Mouse (Mus musculus): ENCODE results near the gene Cldn16. TPM values are rescaled to one million over a fixed set of nuclear protein-coding genes. Genes with fewer than 3 reads are reported as not detected.

Cldn16 gene
- total RNA-seq, 2 experiments from 2014 or later: not detected

- Histone ChIP-seq H3K27ac (no peak overlapping the region), H3K4me3 (no peak overlapping the region)
- no peak for DNase-seq (ENCODE audit: low spot score in 2 of 2)
- no peak for TF ChIP-seq CTCF (conservative IDR thresholded peaks at IDR 0.05)
These were observed 37.8 kb downstream of the Cldn16 start for GRCm38 (mm10) chr16:26500738-26501137.

- no peak for TF ChIP-seq CTCF (conservative IDR thresholded peaks at IDR 0.05)
- no peak overlapping the region for H3K4me3 ChIP-seq
- H3K27ac ChIP-seq: no peak overlapping the region
- DNase-seq (ENCODE audit: low spot score in 2 of 2): no peak
These were observed 42.0 kb downstream of the Cldn16 start for GRCm38 (mm10) chr16:26504961-26505360.

- peak; percentile 11 to 53 for DNase-seq (ENCODE audit: low spot score in 2 of 2)
- no peak overlapping the region for H3K4me3 ChIP-seq
- TF ChIP-seq CTCF (conservative IDR thresholded peaks at IDR 0.05): peak; percentile 83
- H3K27ac ChIP-seq: no peak overlapping the region
These were observed 56.7 kb downstream of the Cldn16 start for GRCm38 (mm10) chr16:26519596-26519995.

GRCm38 (mm10) chr16:26525832-26526231, 62.9 kb downstream of the Cldn16 start:
- DNase-seq (ENCODE audit: low spot score in 2 of 2): no peak
- no peak overlapping the region for H3K4me3 ChIP-seq
- no peak for TF ChIP-seq CTCF (conservative IDR thresholded peaks at IDR 0.05)
- H3K27ac ChIP-seq: no peak overlapping the region

- H3K4me3 ChIP-seq: no peak within 1 kb of the TSS
- no peak within 1 kb of the TSS for H3K27ac ChIP-seq
- TF ChIP-seq CTCF (conservative IDR thresholded peaks at IDR 0.05): no peak
- no peak for DNase-seq (ENCODE audit: low spot score in 2 of 2)
These were observed 63.7 kb downstream of the Cldn16 start, which contains the start of gene Tmem207 for GRCm38 (mm10) chr16:26526669-26527068. Tmem207 (minus strand) TSS chr16:26526769.

GRCm38 (mm10) chr16:26527931-26528666, 65.2 kb downstream of the Cldn16 start:
- TF ChIP-seq CTCF (conservative IDR thresholded peaks at IDR 0.05): no peak
- Histone ChIP-seq H3K4me3 (peak overlapping the region; percentile 26; the same call in 1 of the 2 replicates), H3K27ac (no peak overlapping the region)
- peak; percentile 23 to 26 for DNase-seq (ENCODE audit: low spot score in 2 of 2)

GRCm38 (mm10) chr16:26530451-26530850, 67.5 kb downstream of the Cldn16 start:
- no peak overlapping the region for H3K4me3 ChIP-seq
- no peak for TF ChIP-seq CTCF (conservative IDR thresholded peaks at IDR 0.05)
- H3K27ac ChIP-seq: no peak overlapping the region
- no peak for DNase-seq (ENCODE audit: low spot score in 2 of 2)

DNA sequence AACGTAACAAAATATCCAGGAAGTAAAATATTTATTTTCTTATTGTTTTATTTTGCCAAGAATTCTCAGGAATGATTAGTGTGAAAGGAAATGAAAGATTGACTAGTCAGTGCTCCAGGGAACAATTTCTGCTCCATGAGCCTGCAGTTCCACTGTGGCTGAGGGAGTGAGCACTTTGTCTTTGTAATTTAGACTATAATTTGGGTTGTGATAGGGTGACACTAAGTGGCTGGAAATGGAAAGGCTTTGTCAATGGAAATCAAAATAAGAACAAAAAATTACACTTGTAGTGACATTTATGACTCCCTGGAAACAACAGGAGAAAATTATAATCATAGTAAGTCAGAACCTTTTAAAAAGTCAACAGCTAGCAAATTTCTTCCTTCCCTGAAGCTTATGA, 69.4 kb downstream of the Cldn16 start:
- TF ChIP-seq CTCF (conservative IDR thresholded peaks at IDR 0.05): peak; percentile 69
- no peak overlapping the region for H3K27ac ChIP-seq
- no peak for DNase-seq (ENCODE audit: low spot score in 2 of 2)
- no peak overlapping the region for H3K4me3 ChIP-seq

Other genes starting within 250 kb of the Cldn16 start
- gene Cldn1, start 91.3 kb upstream of the Cldn16 start, total RNA-seq (2021): under 1 TPM; 0.64 to 0.86 TPM
- gene Tmem207, start 63.6 kb downstream of the Cldn16 start, total RNA-seq (2021): not detected
- 10 to 100 TPM; 70.2 to 79.1 TPM for gene Il1rap, start 118.6 kb downstream of the Cldn16 start, total RNA-seq (2021)

All from layer of hippocampus, adult 2 months (tissue).